Mouse (Mus musculus) heart, embryonic 13.5 days (tissue): ENCODE measurements at regions not wholly inside any gene's neighbourhood (a gene's known extent, or its start where the extent isn't known, plus 50 kb on each side); places are given as distances from the start of the nearest gene placed in this dataset.

ENCODE experiments used
- ATAC-seq: fragments of 200-750 bp; cut with Nextera tagmentation; 2 replicates; pipeline ENCODE4 v1.8.0; 2017; ENCODE audit warnings: moderate TSS enrichment; ENCODE audit not compliant: insufficient number of reproducible peaks, low FRiP score, low TSS enrichment; ENCODE audit errors: extremely low read depth
- H3K27ac ChIP-seq: fragments of 300-500 bp; sonication (generic); replicated peaks from 2 replicates; pipeline ENCODE4 v1.5.1; 2015; ENCODE audit warnings: moderate library complexity, mild to moderate bottlenecking, inconsistent platforms
- H3K27me3 ChIP-seq: fragments of 300-500 bp; sonication (generic); replicated peaks from 2 replicates; pipeline ENCODE4 v1.6.1; 2015; ENCODE audit warnings: mild to moderate bottlenecking, inconsistent platforms
- H3K36me3 ChIP-seq: fragments of 300-500 bp; sonication (generic); 2 replicates; pipeline ENCODE4 v1.6.1; 2015; ENCODE audit warnings: mild to moderate bottlenecking, inconsistent platforms
- H3K4me1 ChIP-seq: fragments of 300-500 bp; sonication (generic); 2 replicates; pipeline ENCODE4 v1.6.1; 2015; ENCODE audit warnings: inconsistent platforms
- H3K4me2 ChIP-seq: fragments of 300-500 bp; sonication (generic); 2 replicates; pipeline ENCODE4 v1.6.1; 2015; ENCODE audit warnings: inconsistent platforms, mild to moderate bottlenecking, moderate library complexity
- H3K4me3 ChIP-seq: fragments of 300-500 bp; sonication (generic); 2 replicates; pipeline ENCODE4 v1.5.1; 2015; ENCODE audit warnings: moderate library complexity, mild to moderate bottlenecking, inconsistent platforms
- H3K9ac ChIP-seq: fragments of 300-500 bp; sonication (generic); 2 replicates; pipeline ENCODE4 v1.6.1; 2015; ENCODE audit warnings: inconsistent platforms, mild to moderate bottlenecking, moderate library complexity
- H3K9me3 ChIP-seq: fragments of 300-500 bp; sonication (generic); 2 replicates; pipeline ENCODE4 v1.6.1; 2016; ENCODE audit warnings: inconsistent platforms
- WGBS: fragments of 180-500 bp; shearing (Covaris S2); methylation state at CpG from one replicate; pipeline ENCODE4 v1.1.7; 2015; ENCODE audit warnings: mixed read lengths; 5-methylcytosine and 5-hydroxymethylcytosine counted together

DNA sequence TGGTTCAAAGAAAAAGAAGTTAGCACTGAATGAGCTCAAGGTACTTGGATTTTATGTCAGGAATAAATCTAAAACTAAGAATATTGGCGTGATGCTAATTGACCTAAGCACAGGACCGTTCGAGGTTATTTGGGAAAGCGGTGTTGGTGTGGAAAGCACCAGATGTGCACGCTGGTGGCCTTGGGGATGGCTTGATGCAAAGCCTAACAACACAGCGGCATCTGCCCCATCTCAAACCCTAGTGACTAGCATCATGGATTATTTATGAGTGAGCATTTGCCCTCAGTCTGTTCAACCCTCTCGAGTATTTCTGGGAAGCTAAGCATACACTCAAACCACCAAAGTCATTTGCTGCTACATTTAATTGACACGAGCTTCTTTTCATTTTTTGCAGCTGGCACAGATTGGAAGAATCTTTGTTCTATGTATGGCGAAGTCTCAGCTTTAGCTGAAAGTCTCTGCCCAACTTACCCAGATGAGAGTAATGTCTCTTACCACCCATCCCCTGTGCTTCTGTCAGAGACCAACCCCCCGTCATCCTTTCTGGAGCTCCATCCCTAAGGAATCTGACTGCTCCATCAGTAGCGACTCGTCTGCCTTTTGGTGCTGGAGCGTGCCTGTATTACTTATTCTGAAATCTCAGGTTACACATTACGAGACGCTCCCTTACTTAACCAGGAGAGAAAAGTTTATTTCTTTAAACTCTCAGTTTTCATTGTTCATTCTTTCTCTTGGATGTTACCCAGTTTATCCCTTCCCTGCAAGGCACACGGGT lies 257.8 kb upstream of the Gm12728 start:
- Histone ChIP-seq H3K27ac (no peak overlapping the region), H3K4me3 (no peak overlapping the region)
- ATAC-seq = no peak

DNA sequence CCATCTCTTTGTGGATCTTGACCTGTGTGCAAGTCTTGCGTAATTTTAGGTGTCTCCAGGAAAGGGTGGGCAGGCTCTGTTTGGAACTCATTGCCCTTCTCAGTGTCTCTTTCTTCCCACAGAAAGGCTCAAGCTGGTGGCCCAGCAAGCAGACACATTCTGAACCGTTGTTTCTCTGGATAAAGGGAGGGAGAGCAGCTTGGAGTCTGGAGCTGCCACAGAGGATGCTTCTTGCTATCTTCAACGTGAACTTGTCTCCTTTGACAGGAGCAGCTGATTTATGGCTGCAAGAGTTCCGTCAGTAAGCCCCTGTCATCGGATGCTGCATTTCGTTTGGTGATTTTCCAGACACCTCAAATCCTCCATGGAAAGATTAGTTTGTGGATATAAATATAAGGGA lies 254.2 kb upstream of the Gm12728 start:
- ATAC-seq = no peak
- Histone ChIP-seq H3K4me3 (no peak overlapping the region), H3K4me2 (0 out of 2 replicates have a peak overlapping the region, but pooled peaks have one; percentile 1), H3K4me1 (peaks cover 12% of the 10 kb centered on the region), H3K9me3 (no peaks in the 10 kb centered on the region), H3K36me3 (no peaks in the 10 kb centered on the region), H3K27ac (peak overlapping the region; percentile 42), H3K27me3 (no peaks in the 10 kb centered on the region), H3K9ac (no peak overlapping the region)
- 26% methylated on average over 6 of the region's 6 CpGs for WGBS

More for the DNA sequence above, 257.8 kb upstream of the Gm12728 start:
- H3K9ac ChIP-seq = no peak overlapping the region
- peaks cover 12% of the 10 kb centered on the region for H3K4me1 ChIP-seq
- H3K9me3 ChIP-seq = no peaks in the 10 kb centered on the region
- WGBS = 80% methylated on average over 16 of the region's 16 CpGs
- H3K4me2 ChIP-seq = no peak overlapping the region
- H3K27me3 ChIP-seq = no peaks in the 10 kb centered on the region
- H3K36me3 ChIP-seq = no peaks in the 10 kb centered on the region

DNA sequence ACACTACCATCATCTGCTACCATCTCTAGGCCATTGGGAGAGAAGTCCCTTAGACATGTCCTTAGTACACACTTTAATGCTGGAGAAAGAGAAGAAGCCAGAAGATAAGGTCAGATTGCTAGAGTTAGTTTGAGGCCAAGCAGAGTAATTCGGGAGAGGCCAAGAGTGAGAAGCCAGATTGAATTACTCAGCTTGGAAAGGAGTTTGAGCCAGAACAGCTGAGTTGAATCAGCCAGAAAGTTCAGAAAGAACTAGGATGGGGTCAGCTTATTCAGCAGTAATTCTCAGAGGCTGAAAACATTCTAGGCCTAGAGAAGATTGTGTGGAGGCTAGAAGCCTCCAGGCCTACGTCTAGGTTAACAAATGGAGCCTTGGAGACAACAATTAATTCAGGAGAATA lies 244.2 kb upstream of the Gm12728 start:
- WGBS = 70% methylated on average over 2 of the region's 2 CpGs

DNA sequence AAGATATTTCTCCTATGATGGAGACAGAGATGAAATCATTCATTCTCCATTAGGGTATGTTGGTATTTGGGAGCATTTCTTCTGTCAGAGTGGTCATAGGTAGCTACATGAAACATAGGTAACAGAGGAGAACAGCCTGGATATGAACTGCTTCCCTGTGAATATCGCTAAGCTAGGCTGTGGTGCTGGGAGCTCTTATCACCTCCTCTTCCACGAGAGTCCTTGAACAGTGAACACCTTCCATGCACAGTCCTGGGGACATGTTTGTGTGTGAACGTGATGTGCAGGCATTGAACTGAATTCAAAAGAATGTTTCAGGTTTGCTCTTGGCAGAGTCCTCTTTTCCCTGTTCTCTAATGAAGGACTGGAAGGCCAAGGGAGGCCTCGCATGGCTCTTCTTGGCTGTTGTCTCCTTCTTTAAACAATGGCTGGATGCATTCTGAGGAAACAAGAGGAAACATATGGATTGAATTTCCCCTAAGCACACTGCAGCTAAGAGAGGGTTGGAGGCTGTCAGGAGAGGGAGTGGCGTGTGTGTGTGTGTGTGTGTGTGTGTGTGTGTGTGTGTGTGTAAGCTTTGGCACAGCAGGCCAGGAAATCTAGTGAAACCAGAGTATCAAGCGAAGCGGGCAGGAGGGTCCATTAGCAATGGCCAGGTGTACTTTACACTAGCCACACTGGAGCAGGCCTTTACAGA lies 239.8 kb upstream of the Gm12728 start:
- Histone ChIP-seq H3K4me1 (no peaks in the 10 kb centered on the region), H3K9me3 (no peaks in the 10 kb centered on the region), H3K36me3 (no peaks in the 10 kb centered on the region), H3K4me2 (no peak overlapping the region), H3K27ac (0 out of 2 replicates have a peak overlapping the region, but pooled peaks have one; percentile 28), H3K4me3 (no peak overlapping the region), H3K9ac (no peak overlapping the region), H3K27me3 (no peaks in the 10 kb centered on the region)
- 61% methylated on average over 7 of the region's 7 CpGs for WGBS
- no peak for ATAC-seq

More for the DNA sequence above, 244.2 kb upstream of the Gm12728 start:
- Histone ChIP-seq H3K4me2 (no peak overlapping the region), H3K4me3 (no peak overlapping the region), H3K36me3 (no peaks in the 10 kb centered on the region), H3K4me1 (no peaks in the 10 kb centered on the region), H3K9me3 (no peaks in the 10 kb centered on the region), H3K9ac (no peak overlapping the region), H3K27me3 (no peaks in the 10 kb centered on the region), H3K27ac (no peak overlapping the region)
- no peak for ATAC-seq

DNA sequence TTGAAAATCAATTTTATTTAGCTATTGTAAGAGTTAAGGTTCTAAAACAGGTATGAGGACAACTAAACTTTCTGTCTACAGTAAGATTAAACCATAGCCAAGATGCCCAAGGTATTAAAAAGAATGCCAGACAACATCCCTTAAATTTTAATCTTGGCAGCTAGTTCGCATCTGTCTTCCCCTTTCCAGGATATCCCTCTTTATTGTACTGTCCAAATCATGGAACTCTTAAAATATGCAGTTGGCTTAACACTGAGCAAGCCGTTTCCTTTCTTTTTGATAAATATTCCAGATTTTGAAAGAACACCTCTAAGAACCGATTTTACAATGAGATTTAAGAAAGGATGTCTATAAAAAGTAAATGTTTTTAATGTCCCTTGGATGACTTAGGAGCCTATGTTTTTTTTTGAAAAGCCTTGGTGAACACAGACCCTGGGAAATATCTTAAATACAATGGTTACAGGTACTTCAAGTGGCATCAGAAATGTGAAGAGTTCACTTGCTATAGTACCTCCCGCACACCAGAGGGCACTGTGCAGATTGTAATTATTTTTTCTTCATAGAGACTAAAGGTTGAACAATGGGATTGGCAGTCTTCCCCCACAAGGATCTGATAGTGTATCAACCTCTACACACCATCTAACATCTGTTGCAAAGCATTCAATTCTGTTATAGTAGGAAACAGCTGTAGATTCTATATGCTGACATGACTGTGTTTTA lies 237.5 kb upstream of the Gm12728 start:
- H3K9ac ChIP-seq = no peak overlapping the region
- H3K9me3 ChIP-seq = no peaks in the 10 kb centered on the region
- no peaks in the 10 kb centered on the region for H3K36me3 ChIP-seq
- 81% methylated on average over 4 of the region's 4 CpGs for WGBS
- no peak for ATAC-seq
- no peaks in the 10 kb centered on the region for H3K4me1 ChIP-seq
- H3K27me3 ChIP-seq = no peaks in the 10 kb centered on the region
- H3K4me3 ChIP-seq = no peak overlapping the region
- H3K27ac ChIP-seq = no peak overlapping the region
- no peak overlapping the region for H3K4me2 ChIP-seq

DNA sequence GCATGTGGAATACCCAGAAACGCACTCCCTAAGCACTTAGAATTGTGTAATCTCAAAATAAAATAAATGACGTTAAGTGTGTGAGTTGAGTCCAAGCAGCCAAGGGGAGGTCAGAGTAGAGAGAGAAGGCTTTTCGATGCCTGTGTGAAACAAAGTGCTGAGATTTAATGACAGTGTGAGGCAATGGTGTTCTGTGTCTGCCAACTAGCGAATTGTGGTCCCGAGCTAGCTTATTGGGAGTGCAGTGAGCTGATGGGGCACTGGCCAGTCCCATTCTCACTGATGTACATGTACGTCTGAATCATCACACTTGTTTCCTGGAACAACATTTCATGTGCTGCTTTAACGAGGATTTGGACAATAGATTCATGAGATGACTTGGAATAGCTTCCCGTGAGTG lies 234.7 kb upstream of the Gm12728 start:
- Histone ChIP-seq H3K4me3 (no peak overlapping the region), H3K9me3 (no peaks in the 10 kb centered on the region), H3K4me2 (no peak overlapping the region), H3K9ac (no peak overlapping the region), H3K27me3 (no peaks in the 10 kb centered on the region), H3K36me3 (no peaks in the 10 kb centered on the region), H3K27ac (no peak overlapping the region), H3K4me1 (no peaks in the 10 kb centered on the region)
- 75% methylated on average over 8 of the region's 8 CpGs for WGBS
- no peak for ATAC-seq

DNA sequence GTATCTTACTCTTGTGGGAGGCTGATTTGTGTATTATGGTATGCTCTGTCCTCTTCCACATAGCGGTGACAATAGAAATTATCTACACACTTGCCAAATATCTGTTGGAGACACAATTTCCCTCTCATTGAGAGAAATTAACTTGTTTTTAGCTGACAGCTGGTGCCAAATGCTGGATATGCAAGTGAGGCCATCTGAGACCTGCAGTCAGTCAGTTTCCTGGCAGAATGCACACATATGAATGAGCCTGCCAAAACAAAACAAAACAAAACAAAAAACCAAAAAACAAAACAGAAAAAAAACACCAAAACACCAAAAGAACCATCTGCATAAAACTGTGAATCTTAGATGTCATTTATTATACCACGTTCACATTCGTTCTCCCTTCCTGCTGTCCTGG lies 233.7 kb upstream of the Gm12728 start:
- no peak for ATAC-seq
- Histone ChIP-seq H3K27me3 (no peaks in the 10 kb centered on the region), H3K9me3 (no peaks in the 10 kb centered on the region), H3K4me3 (no peak overlapping the region), H3K36me3 (no peaks in the 10 kb centered on the region), H3K4me2 (no peak overlapping the region), H3K4me1 (no peaks in the 10 kb centered on the region), H3K27ac (no peak overlapping the region), H3K9ac (no peak overlapping the region)
- WGBS = 82% methylated on average over 3 of the region's 3 CpGs

DNA sequence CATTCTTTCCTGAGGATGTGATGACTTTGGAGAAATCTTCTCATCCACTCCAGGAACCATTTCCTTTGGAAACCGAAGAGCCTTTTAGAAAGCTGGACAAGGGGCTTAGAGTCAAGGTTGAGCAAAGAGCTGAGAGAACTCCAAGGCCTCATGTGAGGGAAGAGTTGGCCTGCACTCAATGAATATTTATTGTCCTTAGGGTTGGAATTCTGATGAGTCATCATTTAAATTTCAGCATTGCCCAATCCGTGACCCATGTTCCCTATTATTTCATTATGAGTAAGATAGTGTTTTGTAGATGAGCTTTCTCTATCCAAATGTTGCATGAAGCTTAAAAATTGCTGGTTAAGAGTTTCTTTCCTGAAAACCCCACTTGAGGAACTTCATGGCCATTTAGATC lies 232.3 kb upstream of the Gm12728 start:
- no peak for ATAC-seq
- H3K4me2 ChIP-seq = no peak overlapping the region
- no peaks in the 10 kb centered on the region for H3K36me3 ChIP-seq
- WGBS = 71% methylated on average over 2 of the region's 2 CpGs
- no peaks in the 10 kb centered on the region for H3K4me1 ChIP-seq
- no peak overlapping the region for H3K9ac ChIP-seq
- no peak overlapping the region for H3K27ac ChIP-seq
- H3K4me3 ChIP-seq = no peak overlapping the region
- no peaks in the 10 kb centered on the region for H3K27me3 ChIP-seq
- H3K9me3 ChIP-seq = no peaks in the 10 kb centered on the region

DNA sequence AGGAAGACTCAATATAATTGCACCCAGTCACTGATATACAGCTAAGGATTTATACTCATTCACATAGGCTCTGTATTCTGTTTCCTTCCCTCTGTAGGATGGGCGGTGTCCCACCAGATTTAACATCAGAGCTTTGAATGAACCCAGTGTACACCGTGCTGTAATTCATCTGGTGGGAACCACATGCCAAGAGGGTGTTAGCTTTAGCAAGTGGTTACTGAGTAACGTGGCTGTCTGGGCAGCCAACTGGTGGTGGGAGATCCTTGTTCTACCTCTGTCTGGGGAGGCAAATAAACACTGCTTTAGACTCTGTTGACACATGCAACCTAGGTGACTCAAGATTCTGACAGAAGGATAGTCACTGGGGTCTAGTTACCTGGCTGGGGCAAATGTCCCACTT lies 229.6 kb upstream of the Gm12728 start:
- Histone ChIP-seq H3K27ac (no peak overlapping the region), H3K9me3 (no peaks in the 10 kb centered on the region), H3K4me2 (no peak overlapping the region), H3K36me3 (no peaks in the 10 kb centered on the region), H3K4me1 (no peaks in the 10 kb centered on the region), H3K27me3 (no peaks in the 10 kb centered on the region), H3K9ac (no peak overlapping the region), H3K4me3 (no peak overlapping the region)
- WGBS = 70% methylated on average over 3 of the region's 3 CpGs
- ATAC-seq = no peak

DNA sequence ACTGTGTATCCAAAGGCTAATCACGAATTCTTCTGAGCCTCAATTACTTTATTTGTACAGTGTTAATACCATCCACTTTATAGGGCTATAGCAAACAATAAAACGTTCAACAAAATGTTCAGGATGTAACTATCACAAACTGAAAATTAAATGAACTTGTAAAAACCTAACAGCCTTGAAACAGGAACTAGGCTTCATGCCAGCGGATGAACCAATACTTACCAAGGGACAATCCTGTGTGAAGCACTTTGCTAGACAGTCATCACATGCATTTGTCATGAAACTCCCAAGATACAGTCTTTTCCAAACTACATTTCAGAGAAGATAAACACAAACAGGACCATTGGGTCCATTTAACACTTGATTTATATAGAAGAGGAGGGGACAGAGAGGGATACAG lies 228.9 kb upstream of the Gm12728 start:
- WGBS = 78% methylated on average over 3 of the region's 3 CpGs
- H3K4me3 ChIP-seq = no peak overlapping the region
- ATAC-seq = no peak

DNA sequence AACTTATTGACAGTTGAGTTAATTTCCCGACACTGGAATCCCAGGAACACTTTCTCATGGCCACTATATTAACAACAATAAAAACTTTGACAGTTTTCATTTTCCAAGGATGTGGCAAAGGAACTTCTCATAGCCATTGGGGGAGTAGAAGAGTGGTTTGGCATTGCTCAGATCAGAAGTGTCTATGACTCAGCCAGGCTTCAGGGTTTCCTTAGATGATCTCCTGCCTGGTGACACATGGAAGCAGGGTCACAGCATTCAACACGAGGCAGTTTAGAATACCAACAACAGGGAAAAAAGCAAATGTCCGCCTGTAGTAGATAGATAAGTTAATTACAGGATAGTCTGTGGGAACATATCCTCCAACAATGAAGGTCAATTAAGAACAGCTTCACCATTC lies 228.1 kb upstream of the Gm12728 start:
- no peak overlapping the region for H3K4me3 ChIP-seq
- 60% methylated on average over 3 of the region's 3 CpGs for WGBS
- peaks cover 4% of the 10 kb centered on the region; the same call in 1 of the 2 replicates for H3K4me1 ChIP-seq
- H3K9me3 ChIP-seq = no peaks in the 10 kb centered on the region
- H3K9ac ChIP-seq = no peak overlapping the region
- no peak for ATAC-seq
- H3K4me2 ChIP-seq = no peak overlapping the region
- H3K36me3 ChIP-seq = no peaks in the 10 kb centered on the region
- no peaks in the 10 kb centered on the region for H3K27me3 ChIP-seq
- no peak overlapping the region for H3K27ac ChIP-seq

More for the DNA sequence above, 228.9 kb upstream of the Gm12728 start:
- Histone ChIP-seq H3K27ac (no peak overlapping the region), H3K36me3 (no peaks in the 10 kb centered on the region), H3K9ac (no peak overlapping the region), H3K27me3 (no peaks in the 10 kb centered on the region), H3K4me1 (no peaks in the 10 kb centered on the region), H3K9me3 (no peaks in the 10 kb centered on the region), H3K4me2 (no peak overlapping the region)
